Mouse (Mus musculus): ENCODE measurements around the gene Ikzf4. TPM values are rescaled to one million over a fixed set of nuclear protein-coding genes. Genes with fewer than 3 reads are reported as not detected.

Ikzf4 gene
- polyA plus RNA-seq, 1 experiment from 2014 or later, result 4.9 TPM

GRCm38 (mm10) chr10:128665307-128665706 lies 19.5 kb upstream of the Ikzf4 start:
- Histone ChIP-seq H3K27me3 (ENCODE audit: control insufficient read depth, insufficient read depth, low read length) (no peaks in the 10 kb centered on the region), H3K9me3 (ENCODE audit: control insufficient read depth, low read depth, low read length) (no peaks in the 10 kb centered on the region), H3K4me2 (replicated peaks; ENCODE audit: low read depth, low read length) (no peak overlapping the region), H3K9ac (replicated peaks; ENCODE audit: low read depth, low read length) (no peak overlapping the region), H3K4me3 (ENCODE audit: low read depth, low read length) (no peak overlapping the region), H3K36me3 (ENCODE audit: control insufficient read depth, insufficient read depth, low read length) (no peaks in the 10 kb centered on the region), H3K4me1 (ENCODE audit: control insufficient read depth, insufficient read depth, low read length) (no peaks in the 10 kb centered on the region; the same call in 1 of the 2 replicates), H3K27ac (ENCODE audit: low read length) (no peak overlapping the region)
- no peak for ATAC-seq (ENCODE audit: insufficient number of reproducible peaks, insufficient read depth, low FRiP score, low read depth)
- WGBS, result 80% methylated on average over 3 of the region's 3 CpGs

GRCm38 (mm10) chr10:128664808-128665207 lies 19.0 kb upstream of the Ikzf4 start:
- no peaks in the 10 kb centered on the region for H3K9me3 ChIP-seq (ENCODE audit: control insufficient read depth, low read depth, low read length)
- no peak overlapping the region for H3K4me3 ChIP-seq (ENCODE audit: low read depth, low read length)
- no peaks in the 10 kb centered on the region for H3K27me3 ChIP-seq (ENCODE audit: control insufficient read depth, insufficient read depth, low read length)
- ATAC-seq (ENCODE audit: insufficient number of reproducible peaks, insufficient read depth, low FRiP score, low read depth), result no peak
- no peak overlapping the region for H3K4me2 ChIP-seq (replicated peaks; ENCODE audit: low read depth, low read length)
- H3K4me1 ChIP-seq (ENCODE audit: control insufficient read depth, insufficient read depth, low read length), result no peaks in the 10 kb centered on the region; the same call in 1 of the 2 replicates
- no peak overlapping the region for H3K27ac ChIP-seq (ENCODE audit: low read length)
- H3K36me3 ChIP-seq (ENCODE audit: control insufficient read depth, insufficient read depth, low read length), result no peaks in the 10 kb centered on the region
- no peak overlapping the region for H3K9ac ChIP-seq (replicated peaks; ENCODE audit: low read depth, low read length)
- WGBS, result 72% methylated on average over 3 of the region's 3 CpGs

- no peak for ATAC-seq (ENCODE audit: insufficient number of reproducible peaks, insufficient read depth, low FRiP score, low read depth)
- no peaks in the 10 kb centered on the region for H3K9me3 ChIP-seq (ENCODE audit: control insufficient read depth, low read depth, low read length)
- H3K27me3 ChIP-seq (ENCODE audit: control insufficient read depth, insufficient read depth, low read length), result no peaks in the 10 kb centered on the region
- no peak overlapping the region for H3K4me2 ChIP-seq (replicated peaks; ENCODE audit: low read depth, low read length)
- no peaks in the 10 kb centered on the region for H3K36me3 ChIP-seq (ENCODE audit: control insufficient read depth, insufficient read depth, low read length)
- WGBS, result 57% methylated on average over 5 of the region's 5 CpGs
- H3K27ac ChIP-seq (ENCODE audit: low read length), result no peak overlapping the region
- H3K4me3 ChIP-seq (ENCODE audit: low read depth, low read length), result no peak overlapping the region
- H3K9ac ChIP-seq (replicated peaks; ENCODE audit: low read depth, low read length), result no peak overlapping the region
- H3K4me1 ChIP-seq (ENCODE audit: control insufficient read depth, insufficient read depth, low read length), result no peaks in the 10 kb centered on the region; the same call in 1 of the 2 replicates
Observed at GRCm38 (mm10) chr10:128663441-128664220, 17.8 kb upstream of the Ikzf4 start.

- Histone ChIP-seq H3K4me1 (ENCODE audit: control insufficient read depth, insufficient read depth, low read length) (no peaks in the 10 kb centered on the region), H3K4me3 (ENCODE audit: low read depth, low read length) (no peak overlapping the region), H3K27me3 (ENCODE audit: control insufficient read depth, insufficient read depth, low read length) (no peaks in the 10 kb centered on the region), H3K27ac (ENCODE audit: low read length) (no peak overlapping the region), H3K4me2 (replicated peaks; ENCODE audit: low read depth, low read length) (no peak overlapping the region), H3K9me3 (ENCODE audit: control insufficient read depth, low read depth, low read length) (no peaks in the 10 kb centered on the region), H3K36me3 (ENCODE audit: control insufficient read depth, insufficient read depth, low read length) (no peaks in the 10 kb centered on the region), H3K9ac (replicated peaks; ENCODE audit: low read depth, low read length) (no peak overlapping the region)
- no peak for ATAC-seq (ENCODE audit: insufficient number of reproducible peaks, insufficient read depth, low FRiP score, low read depth)
Observed at GRCm38 (mm10) chr10:128662465-128662864, 16.7 kb upstream of the Ikzf4 start.

DNA sequence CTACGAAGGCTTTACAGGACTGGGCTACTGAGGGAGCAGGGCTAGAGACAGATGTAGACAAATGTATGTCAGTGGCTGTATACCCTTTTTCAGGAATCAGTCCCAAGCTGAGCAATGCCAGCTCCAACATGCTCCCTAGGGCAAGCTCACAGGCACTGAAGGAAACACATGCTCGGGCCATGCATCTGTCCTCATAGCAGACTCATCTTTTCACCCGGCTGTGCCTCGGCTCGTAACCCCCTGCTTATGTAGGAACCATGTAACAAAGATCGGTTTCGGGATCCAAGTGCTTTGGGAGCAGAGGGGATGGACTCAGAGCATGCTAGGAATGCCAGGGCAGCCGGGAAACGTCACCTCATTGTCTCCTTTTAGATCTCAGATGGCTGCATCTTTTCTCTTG lies 13.7 kb upstream of the Ikzf4 start:
- Histone ChIP-seq H3K9ac (replicated peaks; ENCODE audit: low read depth, low read length) (no peak overlapping the region), H3K27ac (ENCODE audit: low read length) (no peak overlapping the region), H3K4me1 (ENCODE audit: control insufficient read depth, insufficient read depth, low read length) (peaks cover 3% of the 10 kb centered on the region; the same call in 1 of the 2 replicates), H3K4me3 (ENCODE audit: low read depth, low read length) (no peak overlapping the region), H3K27me3 (ENCODE audit: control insufficient read depth, insufficient read depth, low read length) (no peaks in the 10 kb centered on the region), H3K36me3 (ENCODE audit: control insufficient read depth, insufficient read depth, low read length) (no peaks in the 10 kb centered on the region), H3K4me2 (replicated peaks; ENCODE audit: low read depth, low read length) (no peak overlapping the region), H3K9me3 (ENCODE audit: control insufficient read depth, low read depth, low read length) (no peaks in the 10 kb centered on the region)
- WGBS, result 43% methylated on average over 9 of the region's 9 CpGs
- no peak for ATAC-seq (ENCODE audit: insufficient number of reproducible peaks, insufficient read depth, low FRiP score, low read depth)

DNA sequence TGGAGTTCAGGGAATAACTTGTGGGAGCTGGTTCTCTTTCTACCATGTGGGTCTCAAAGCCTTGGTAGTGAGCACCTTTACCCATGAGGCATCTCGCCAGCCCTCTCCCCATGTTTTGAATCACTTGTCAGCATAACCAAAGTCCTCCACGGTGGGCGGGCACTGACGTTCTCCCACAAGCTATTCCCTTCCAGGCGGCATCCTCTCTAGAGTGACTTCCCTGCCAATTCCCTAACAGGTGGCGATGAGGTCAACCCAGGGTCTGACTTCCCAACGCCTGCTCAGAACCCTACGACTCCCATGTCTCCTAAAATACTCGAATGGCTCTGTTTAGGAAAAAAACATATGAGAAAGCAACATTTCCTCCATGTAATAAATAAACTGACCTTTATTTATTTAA lies 12.1 kb upstream of the Ikzf4 start:
- no peak for ATAC-seq (ENCODE audit: insufficient number of reproducible peaks, insufficient read depth, low FRiP score, low read depth)
- Histone ChIP-seq H3K9ac (replicated peaks; ENCODE audit: low read depth, low read length) (no peak overlapping the region), H3K27me3 (ENCODE audit: control insufficient read depth, insufficient read depth, low read length) (no peaks in the 10 kb centered on the region), H3K27ac (ENCODE audit: low read length) (no peak overlapping the region), H3K36me3 (ENCODE audit: control insufficient read depth, insufficient read depth, low read length) (no peaks in the 10 kb centered on the region), H3K4me3 (ENCODE audit: low read depth, low read length) (no peak overlapping the region), H3K9me3 (ENCODE audit: control insufficient read depth, low read depth, low read length) (no peaks in the 10 kb centered on the region), H3K4me2 (replicated peaks; ENCODE audit: low read depth, low read length) (no peak overlapping the region), H3K4me1 (ENCODE audit: control insufficient read depth, insufficient read depth, low read length) (peaks cover 3% of the 10 kb centered on the region; the same call in 1 of the 2 replicates)
- WGBS, result 49% methylated on average over 9 of the region's 9 CpGs

DNA sequence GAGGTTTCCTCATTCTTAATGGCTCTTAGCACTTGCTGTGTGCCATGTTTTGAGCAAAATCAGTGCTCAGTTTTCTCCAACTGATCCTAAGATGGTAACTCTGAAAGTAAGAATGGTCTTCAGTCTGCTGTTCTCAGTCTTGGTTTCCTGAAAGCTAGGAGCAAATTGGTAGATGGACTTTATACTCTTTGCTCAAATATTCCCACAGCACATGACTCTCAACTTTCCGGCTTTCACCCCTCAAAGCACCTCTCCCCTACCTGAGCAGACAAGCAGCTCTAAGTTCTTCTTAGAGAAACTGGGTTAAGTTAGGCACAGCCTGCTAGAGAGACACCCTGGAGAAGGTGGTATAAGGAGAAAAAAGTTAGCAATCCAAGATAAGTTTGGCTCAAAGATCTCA lies 10.9 kb upstream of the Ikzf4 start:
- H3K9me3 ChIP-seq (ENCODE audit: control insufficient read depth, low read depth, low read length), result no peaks in the 10 kb centered on the region
- H3K36me3 ChIP-seq (ENCODE audit: control insufficient read depth, insufficient read depth, low read length), result no peaks in the 10 kb centered on the region
- H3K4me2 ChIP-seq (replicated peaks; ENCODE audit: low read depth, low read length), result no peak overlapping the region
- H3K4me1 ChIP-seq (ENCODE audit: control insufficient read depth, insufficient read depth, low read length), result peaks cover 3% of the 10 kb centered on the region; the same call in 1 of the 2 replicates
- H3K4me3 ChIP-seq (ENCODE audit: low read depth, low read length), result no peak overlapping the region
- H3K27me3 ChIP-seq (ENCODE audit: control insufficient read depth, insufficient read depth, low read length), result no peaks in the 10 kb centered on the region
- no peak for ATAC-seq (ENCODE audit: insufficient number of reproducible peaks, insufficient read depth, low FRiP score, low read depth)
- 96% methylated on average over 1 of the region's 1 CpGs for WGBS
- no peak overlapping the region for H3K27ac ChIP-seq (ENCODE audit: low read length)
- H3K9ac ChIP-seq (replicated peaks; ENCODE audit: low read depth, low read length), result no peak overlapping the region

- H3K27me3 ChIP-seq (ENCODE audit: control insufficient read depth, insufficient read depth, low read length), result no peaks in the 10 kb centered on the region
- H3K36me3 ChIP-seq (ENCODE audit: control insufficient read depth, insufficient read depth, low read length), result no peaks in the 10 kb centered on the region
- no peak overlapping the region for H3K27ac ChIP-seq (ENCODE audit: low read length)
- peaks cover 3% of the 10 kb centered on the region; the same call in 1 of the 2 replicates for H3K4me1 ChIP-seq (ENCODE audit: control insufficient read depth, insufficient read depth, low read length)
- no peak overlapping the region for H3K4me3 ChIP-seq (ENCODE audit: low read depth, low read length)
- no peak for ATAC-seq (ENCODE audit: insufficient number of reproducible peaks, insufficient read depth, low FRiP score, low read depth)
- no peaks in the 10 kb centered on the region for H3K9me3 ChIP-seq (ENCODE audit: control insufficient read depth, low read depth, low read length)
- WGBS, result 39% methylated on average over 3 of the region's 3 CpGs
- H3K4me2 ChIP-seq (replicated peaks; ENCODE audit: low read depth, low read length), result no peak overlapping the region
- no peak overlapping the region for H3K9ac ChIP-seq (replicated peaks; ENCODE audit: low read depth, low read length)
Observed at GRCm38 (mm10) chr10:128655254-128655653, 9.5 kb upstream of the Ikzf4 start.

GRCm38 (mm10) chr10:128653866-128654265 lies 8.1 kb upstream of the Ikzf4 start:
- H3K27ac ChIP-seq (ENCODE audit: low read length), result no peak overlapping the region
- peaks cover 3% of the 10 kb centered on the region; the same call in 1 of the 2 replicates for H3K4me1 ChIP-seq (ENCODE audit: control insufficient read depth, insufficient read depth, low read length)
- no peak for ATAC-seq (ENCODE audit: insufficient number of reproducible peaks, insufficient read depth, low FRiP score, low read depth)
- H3K4me2 ChIP-seq (replicated peaks; ENCODE audit: low read depth, low read length), result no peak overlapping the region
- H3K4me3 ChIP-seq (ENCODE audit: low read depth, low read length), result no peak overlapping the region
- WGBS, result 76% methylated on average over 4 of the region's 4 CpGs
- H3K9me3 ChIP-seq (ENCODE audit: control insufficient read depth, low read depth, low read length), result no peaks in the 10 kb centered on the region
- no peaks in the 10 kb centered on the region for H3K36me3 ChIP-seq (ENCODE audit: control insufficient read depth, insufficient read depth, low read length)
- H3K9ac ChIP-seq (replicated peaks; ENCODE audit: low read depth, low read length), result no peak overlapping the region
- no peaks in the 10 kb centered on the region for H3K27me3 ChIP-seq (ENCODE audit: control insufficient read depth, insufficient read depth, low read length)
